Mouse (Mus musculus): ENCODE measurements around the gene Ankrd12. TPM values are rescaled to one million over a fixed set of nuclear protein-coding genes. Genes with fewer than 3 reads are reported as not detected.
A peak's percentile ranks its signal among the peaks of the same experiment; 100 is the strongest.

Ankrd12 gene
- polyA plus RNA-seq, 1 experiment = 23.9 TPM

DNA sequence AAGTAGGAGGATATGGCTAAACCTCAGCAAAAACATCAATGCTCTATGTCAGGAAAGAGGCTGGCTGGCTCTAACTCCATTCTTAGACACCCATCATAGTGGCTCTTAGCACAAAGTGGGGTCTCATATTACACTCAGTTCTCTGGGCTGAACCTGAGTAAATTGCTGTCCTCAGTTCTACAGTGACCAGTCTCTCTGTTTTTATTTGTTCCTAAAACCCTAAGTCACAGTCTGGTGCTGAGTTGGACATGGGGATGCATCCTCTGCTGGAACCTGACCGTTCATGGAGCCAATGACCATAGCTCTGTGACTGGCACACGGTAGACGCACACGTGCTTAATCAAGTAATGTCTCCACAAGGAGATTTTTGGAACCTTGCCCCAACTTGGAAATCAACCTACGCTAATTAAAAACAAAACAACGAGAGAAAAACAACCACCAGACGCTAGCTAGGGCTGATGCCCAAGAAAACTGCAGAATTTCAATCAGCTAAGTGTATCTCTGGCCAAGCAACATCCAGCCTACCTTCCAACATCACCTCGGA is 119.0 kb downstream of the Ankrd12 start:
- Histone ChIP-seq H3K27ac (ENCODE audit: insufficient read depth, low read length) (no peak overlapping the region), H3K4me3 (ENCODE audit: insufficient read depth, low read length) (no peak overlapping the region), H3K4me1 (ENCODE audit: control insufficient read depth, insufficient read depth, low read length) (no peaks in the 10 kb centered on the region)
- no peak for TF ChIP-seq CTCF (IDR thresholded peaks at IDR 0.05; ENCODE audit: extremely low read depth, insufficient read depth, low read length)

DNA sequence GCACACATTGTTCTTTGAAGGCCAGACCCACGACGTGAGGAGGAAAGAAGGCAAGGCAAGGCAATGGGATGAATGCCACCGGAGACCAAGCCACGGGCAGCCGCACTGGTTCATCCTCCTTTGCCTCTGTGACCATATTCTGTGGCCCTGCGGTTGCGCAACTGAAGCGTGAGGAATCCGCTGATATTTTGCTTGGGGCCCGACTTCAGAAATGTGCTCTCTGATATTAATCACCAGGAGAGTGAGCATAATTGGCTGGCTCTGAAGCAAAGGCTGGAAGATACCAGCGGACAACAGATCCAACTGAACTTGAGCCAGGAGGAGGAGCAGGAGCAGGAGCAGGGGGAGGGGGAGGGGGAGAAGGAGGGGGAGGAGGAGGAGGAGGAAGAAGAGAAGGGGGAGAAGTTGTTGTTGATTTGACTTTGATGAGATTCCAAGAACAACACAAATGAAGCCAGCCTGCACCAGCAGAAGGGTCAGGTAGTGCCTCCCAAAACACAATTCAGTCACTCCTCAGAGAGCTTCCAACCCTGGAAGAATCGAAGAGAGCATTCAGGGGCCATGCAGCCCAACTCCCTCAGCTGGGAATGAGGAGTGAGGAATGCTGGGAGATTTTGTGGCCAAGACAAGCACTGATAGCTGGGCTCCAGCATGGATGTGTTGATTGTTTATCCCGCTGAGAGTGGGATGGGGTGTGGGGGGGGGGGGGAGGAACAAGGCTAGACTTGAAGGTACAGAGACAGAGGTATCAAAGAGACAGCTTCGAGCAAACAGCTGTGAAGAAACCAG is 119.7 kb downstream of the Ankrd12 start:
- H3K4me3 ChIP-seq (ENCODE audit: insufficient read depth, low read length) = no peak overlapping the region
- H3K27ac ChIP-seq (ENCODE audit: insufficient read depth, low read length) = no peak overlapping the region
- TF ChIP-seq CTCF (IDR thresholded peaks at IDR 0.05; ENCODE audit: extremely low read depth, insufficient read depth, low read length) (no peak), POLR2A (IDR thresholded peaks at IDR 0.05; ENCODE audit: extremely low read depth, insufficient read depth, low read length) (no peak)
- no peaks in the 10 kb centered on the region for H3K4me1 ChIP-seq (ENCODE audit: control insufficient read depth, insufficient read depth, low read length)

DNA sequence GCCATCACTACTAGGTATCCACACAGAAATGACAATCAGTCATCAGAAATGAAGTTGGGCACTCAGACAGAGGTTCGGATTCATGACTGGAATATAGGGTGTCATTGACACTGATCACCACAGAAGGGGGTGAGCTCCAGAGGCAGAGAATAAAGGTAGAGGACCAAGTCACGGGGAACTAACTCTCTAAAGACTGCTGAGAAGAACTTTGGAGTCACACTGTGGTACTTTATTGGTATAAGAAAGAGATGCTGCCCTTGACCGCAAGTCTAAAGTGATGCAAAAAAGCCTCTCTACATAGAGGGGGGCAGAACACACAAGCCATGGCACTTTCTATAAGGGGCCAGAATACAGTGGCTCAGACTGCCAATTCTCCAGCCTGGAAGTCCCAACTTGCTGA is 120.7 kb downstream of the Ankrd12 start:
- H3K4me3 ChIP-seq (ENCODE audit: insufficient read depth, low read length) = no peak overlapping the region
- no peak for TF ChIP-seq POLR2A (IDR thresholded peaks at IDR 0.05; ENCODE audit: extremely low read depth, insufficient read depth, low read length)
- no peak for TF ChIP-seq CTCF (IDR thresholded peaks at IDR 0.05; ENCODE audit: extremely low read depth, insufficient read depth, low read length)

DNA sequence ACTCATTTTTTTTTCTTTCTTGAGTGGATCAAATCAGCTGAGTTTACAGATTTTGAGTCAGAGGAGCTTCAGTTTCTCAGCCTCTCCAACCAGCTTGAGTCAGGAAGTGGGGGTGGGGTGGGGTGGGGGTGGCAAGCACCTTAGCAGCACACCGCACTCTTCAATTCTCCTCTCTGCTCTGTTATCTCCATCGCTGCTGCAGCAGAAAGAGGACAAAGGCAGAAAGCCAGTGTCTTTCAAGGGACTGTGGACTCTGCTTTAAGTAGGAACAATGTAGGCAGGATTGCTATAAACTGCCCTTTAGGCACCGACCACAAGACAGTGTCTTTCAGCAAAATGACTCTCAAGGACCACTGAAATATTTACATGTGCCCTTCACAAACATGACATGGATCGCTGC is 122.9 kb downstream of the Ankrd12 start:
- Histone ChIP-seq H3K27ac (ENCODE audit: insufficient read depth, low read length) (no peak overlapping the region), H3K4me3 (ENCODE audit: insufficient read depth, low read length) (no peak overlapping the region)
- TF ChIP-seq POLR2A (IDR thresholded peaks at IDR 0.05; ENCODE audit: extremely low read depth, insufficient read depth, low read length) (no peak), CTCF (IDR thresholded peaks at IDR 0.05; ENCODE audit: extremely low read depth, insufficient read depth, low read length) (no peak)

More for the DNA sequence above, 120.7 kb downstream of the Ankrd12 start:
- H3K27ac ChIP-seq (ENCODE audit: insufficient read depth, low read length) = no peak overlapping the region
- no peaks in the 10 kb centered on the region for H3K4me1 ChIP-seq (ENCODE audit: control insufficient read depth, insufficient read depth, low read length)

DNA sequence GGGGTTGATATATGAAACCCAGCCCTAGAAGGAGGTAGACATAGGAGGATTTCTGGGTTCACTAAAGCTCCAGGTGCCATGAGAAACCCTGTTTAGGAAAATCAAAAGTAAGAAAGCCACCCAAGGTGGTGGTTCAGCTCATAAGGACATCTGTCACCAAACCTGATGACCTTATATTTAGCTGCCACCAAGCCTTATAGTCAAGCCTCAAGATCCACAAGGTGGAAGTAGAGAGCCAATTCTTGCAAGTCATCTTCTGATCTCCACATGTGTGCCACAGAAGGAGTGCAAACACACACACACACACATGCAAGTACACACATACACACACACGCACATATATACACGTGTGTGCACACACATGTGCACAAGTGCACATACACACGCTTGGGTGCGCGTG is 124.8 kb downstream of the Ankrd12 start:
- H3K4me3 ChIP-seq (ENCODE audit: insufficient read depth, low read length) = no peak overlapping the region
- TF ChIP-seq CTCF (IDR thresholded peaks at IDR 0.05; ENCODE audit: extremely low read depth, insufficient read depth, low read length) (peak; percentile 33; the same call in 1 of the 2 replicates), POLR2A (IDR thresholded peaks at IDR 0.05; ENCODE audit: extremely low read depth, insufficient read depth, low read length) (no peak)
- H3K27ac ChIP-seq (ENCODE audit: insufficient read depth, low read length) = no peak overlapping the region
- no peaks in the 10 kb centered on the region for H3K4me1 ChIP-seq (ENCODE audit: control insufficient read depth, insufficient read depth, low read length)

More for the DNA sequence above, 122.9 kb downstream of the Ankrd12 start:
- H3K4me1 ChIP-seq (ENCODE audit: control insufficient read depth, insufficient read depth, low read length) = no peaks in the 10 kb centered on the region

DNA sequence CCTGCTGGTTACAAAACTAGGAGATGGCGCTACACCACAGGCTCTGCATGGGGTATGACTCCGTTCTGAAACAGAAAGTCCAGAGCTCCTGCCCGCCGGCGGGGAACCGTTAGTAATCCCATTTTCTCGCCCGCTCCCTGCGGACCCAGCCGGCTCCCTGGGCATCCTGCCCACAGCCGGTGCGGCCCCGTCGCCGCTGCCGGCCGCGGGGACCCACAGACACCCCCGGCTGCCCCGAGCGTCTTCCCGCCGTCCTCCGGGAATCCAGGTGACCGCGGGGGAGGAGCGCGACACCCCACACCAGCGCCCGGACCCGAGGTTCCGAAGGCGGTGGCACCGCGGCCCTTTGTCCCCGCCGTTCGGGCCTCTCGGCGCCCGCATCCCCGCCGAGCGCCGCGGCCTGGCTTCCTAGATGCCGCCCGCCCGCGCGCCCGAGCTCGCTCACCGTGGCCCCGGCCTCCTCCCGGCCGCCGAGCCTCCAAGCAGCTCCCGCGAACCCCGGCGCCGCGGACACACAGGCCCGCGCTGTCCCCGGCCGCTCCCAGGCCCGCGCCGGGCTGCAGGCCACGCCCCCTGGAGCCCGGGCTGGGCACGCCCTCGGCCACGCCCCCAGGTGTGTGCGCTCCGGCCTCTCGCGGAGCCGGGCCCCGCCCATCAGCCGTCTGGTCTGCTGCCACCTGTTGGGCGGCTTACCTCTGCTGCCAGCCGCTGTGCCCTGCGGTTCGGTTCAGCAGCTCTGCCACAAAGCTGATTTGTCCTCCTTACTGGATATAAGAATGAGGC is 126.1 kb downstream of the Ankrd12 start, which contains the start of gene Twsg1:
Gene Twsg1 (minus strand): TSS at position 605 of the 783 bp plus-strand sequence.
- TF ChIP-seq CTCF (IDR thresholded peaks at IDR 0.05; ENCODE audit: extremely low read depth, insufficient read depth, low read length) (no peak), POLR2A (IDR thresholded peaks at IDR 0.05; ENCODE audit: extremely low read depth, insufficient read depth, low read length) (0 out of 2 replicates have a peak, but pooled peaks have one; percentile 42)
- Histone ChIP-seq H3K27ac (ENCODE audit: insufficient read depth, low read length) (peak within 1 kb of the TSS; percentile 67), H3K4me3 (ENCODE audit: insufficient read depth, low read length) (peak within 1 kb of the TSS; percentile 66)

DNA sequence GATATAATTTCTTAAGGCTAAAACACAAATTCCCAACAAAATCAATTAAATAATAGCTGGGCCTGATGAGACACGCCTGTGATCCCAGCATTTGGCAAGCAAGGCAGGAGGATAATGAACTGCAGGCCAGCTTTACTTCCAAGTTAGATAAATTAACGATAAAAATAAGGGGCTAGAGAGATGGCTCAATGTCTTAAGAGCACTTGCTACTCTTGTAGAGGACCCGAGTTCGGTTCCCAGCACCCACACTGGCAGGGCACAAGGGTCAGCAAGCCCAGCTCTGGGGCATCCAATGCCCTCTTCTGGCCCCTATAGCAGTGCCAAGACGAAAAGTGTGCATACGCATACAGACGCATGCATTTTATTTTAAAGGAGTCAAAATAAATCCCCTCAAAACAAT is 126.7 kb downstream of the Ankrd12 start:
- peak overlapping the region; percentile 66 for H3K4me3 ChIP-seq (ENCODE audit: insufficient read depth, low read length)
- H3K4me1 ChIP-seq (ENCODE audit: control insufficient read depth, insufficient read depth, low read length) = no peaks in the 10 kb centered on the region
- H3K27ac ChIP-seq (ENCODE audit: insufficient read depth, low read length) = no peak overlapping the region
- no peak for TF ChIP-seq POLR2A (IDR thresholded peaks at IDR 0.05; ENCODE audit: extremely low read depth, insufficient read depth, low read length)
- TF ChIP-seq CTCF (IDR thresholded peaks at IDR 0.05; ENCODE audit: extremely low read depth, insufficient read depth, low read length) = no peak

More for the DNA sequence above, 126.1 kb downstream of the Ankrd12 start, which contains the start of gene Twsg1:
- H3K4me1 ChIP-seq (ENCODE audit: control insufficient read depth, insufficient read depth, low read length) = no peaks in the 10 kb centered on the region

DNA sequence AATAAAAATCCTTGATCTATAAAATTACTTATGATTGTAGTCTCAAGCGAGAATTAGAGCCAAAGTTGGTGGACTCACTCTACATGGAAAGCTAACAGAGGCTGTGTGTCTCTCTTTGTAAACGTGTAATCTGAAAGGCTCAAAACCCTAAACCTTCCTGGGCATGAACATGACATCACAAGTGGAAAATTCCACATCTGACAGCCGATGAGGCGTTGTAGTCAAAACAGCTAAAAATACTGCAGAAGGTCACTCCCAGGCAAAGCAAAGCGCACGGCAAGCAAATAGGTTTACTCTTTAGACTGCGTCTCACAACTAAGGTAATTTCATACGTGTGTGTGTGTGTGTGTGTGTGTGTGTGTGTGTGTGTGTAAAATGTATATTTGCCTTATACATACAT is 129.6 kb downstream of the Ankrd12 start:
- TF ChIP-seq POLR2A (IDR thresholded peaks at IDR 0.05; ENCODE audit: extremely low read depth, insufficient read depth, low read length) (no peak), CTCF (IDR thresholded peaks at IDR 0.05; ENCODE audit: extremely low read depth, insufficient read depth, low read length) (no peak)
- H3K27ac ChIP-seq (ENCODE audit: insufficient read depth, low read length) = no peak overlapping the region
- H3K4me3 ChIP-seq (ENCODE audit: insufficient read depth, low read length) = no peak overlapping the region
- H3K4me1 ChIP-seq (ENCODE audit: control insufficient read depth, insufficient read depth, low read length) = no peaks in the 10 kb centered on the region; the same call in 1 of the 2 replicates

DNA sequence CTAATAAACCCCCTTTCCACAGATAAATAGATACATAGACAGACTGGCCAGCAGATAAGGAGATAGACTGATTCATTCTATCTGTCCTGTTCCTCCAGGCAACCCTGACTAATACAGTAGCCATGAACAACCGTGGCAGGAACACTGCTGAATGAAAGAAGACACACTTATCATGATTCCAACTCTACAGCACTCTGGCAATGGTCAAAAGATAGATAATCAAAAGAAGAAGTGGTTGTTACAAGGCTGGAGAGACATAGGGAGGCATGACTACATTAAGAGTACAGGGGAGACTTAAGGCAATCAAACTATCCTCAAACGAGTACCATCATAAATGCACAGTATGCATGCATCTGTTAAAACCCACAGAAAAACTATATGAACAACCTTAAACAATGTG is 131.5 kb downstream of the Ankrd12 start:
- TF ChIP-seq CTCF (IDR thresholded peaks at IDR 0.05; ENCODE audit: extremely low read depth, insufficient read depth, low read length) (no peak), POLR2A (IDR thresholded peaks at IDR 0.05; ENCODE audit: extremely low read depth, insufficient read depth, low read length) (no peak)
- H3K4me1 ChIP-seq (ENCODE audit: control insufficient read depth, insufficient read depth, low read length) = no peaks in the 10 kb centered on the region; the same call in 1 of the 2 replicates
- no peak overlapping the region for H3K27ac ChIP-seq (ENCODE audit: insufficient read depth, low read length)
- H3K4me3 ChIP-seq (ENCODE audit: insufficient read depth, low read length) = no peak overlapping the region

Data from cortical plate, adult 2 months (tissue).